29 mouse cellular contexts compared by ENCODE assay signal in genomic region chr5:3695191-3695590, GRCm38 (mm10). TPM values are rescaled to one million over a fixed set of nuclear protein-coding genes. Genes with fewer than 3 reads are reported as not detected.
DNase-seq lines count a peak whose midpoint lies in the region; TF ChIP-seq lines count a peak whose summit lies in the region.
"Had no signal": no experiment of that assay in that cellular context is flagged by ENCODE, and none has a peak within 500 bp of the region (broad histone marks: within the 10 kb centered on the region; RNA-seq: fewer than 3 reads in every experiment).

No protein-coding gene starts in this region.

- H3K27me3 ChIP-seq in spleen, adult 2 months (ENCODE audit: control insufficient read depth, insufficient read depth, low read length): no peaks in the 10 kb centered on the region
- H3K27me3 ChIP-seq: embryonic facial prominence, embryonic 13.5 days; embryonic facial prominence, embryonic 15.5 days; forebrain, embryonic 12.5 days; Patski had no signal

- no peak for TF ChIP-seq POLR2A in spleen, adult 2 months (IDR thresholded peaks at IDR 0.05; ENCODE audit: low read depth, low read length)
- no peak for TF ChIP-seq POLR2A in bone marrow, adult 2 months (IDR thresholded peaks at IDR 0.05; ENCODE audit: borderline replicate concordance, control insufficient read depth, low read depth, low read length)

- DNase-seq in spleen, adult 2 months (ENCODE audit: low read depth in 1 of 2, low spot score in 2 of 2): no peak
- no peak for DNase-seq in spleen, adult 12 weeks (ENCODE audit: low spot score)
- no peak for DNase-seq in left cerebral cortex, postnatal 10 days (ENCODE audit: extremely low spot score in 1 of 2, low spot score in 2 of 2)
- no peak for DNase-seq in heart, postnatal 14 days
- DNase-seq: adrenal gland, adult 8-10 months; adrenal gland, postnatal 14 days; adrenal gland, postnatal 36 days; cerebellum, adult 11 months; cerebellum, adult 18-20 months; cerebellum, adult 8-10 months; cerebellum, adult 9-11 months; cerebellum, postnatal 14 days; cerebellum, postnatal 36 days; embryo, embryonic 11 days had no signal

- H3K4me3 ChIP-seq in spleen, adult 2 months (ENCODE audit: extremely low read depth, insufficient read depth, insufficient read length): no peak overlapping the region
- H3K4me3 ChIP-seq in bone marrow, adult 2 months (replicated peaks; ENCODE audit: control insufficient read depth, low read depth, low read length): no peak overlapping the region
- H3K4me3 ChIP-seq: embryonic facial prominence, embryonic 13.5 days; embryonic facial prominence, embryonic 15.5 days; erythroblast, embryonic 14.5 days; forebrain, embryonic 10.5 days; forebrain, embryonic 12.5 days had no signal

- peak overlapping the region; percentile 33 for H3K27ac ChIP-seq in spleen, adult 2 months (ENCODE audit: insufficient read depth, low read length)
- H3K27ac ChIP-seq in bone marrow, adult 2 months (ENCODE audit: control insufficient read depth, insufficient read depth, low read depth, low read length, poor library complexity): peak overlapping the region; percentile 51; the same call in 1 of the 2 replicates
- H3K27ac ChIP-seq: embryonic facial prominence, embryonic 13.5 days; embryonic facial prominence, embryonic 15.5 days; forebrain, embryonic 10.5 days; forebrain, embryonic 12.5 days had no signal

- H3K36me3 ChIP-seq in spleen, adult 2 months (ENCODE audit: control insufficient read depth, insufficient read depth, low read length): peaks cover 24% of the 10 kb centered on the region

- intact Hi-C loops in left cerebral cortex, postnatal 10 days (cut with DNase I): no loop called here
- intact Hi-C loops in heart, postnatal 14 days (cut with DNase I): no loop called here

- peaks cover 5% of the 10 kb centered on the region; the same call in 1 of the 2 replicates for H3K4me1 ChIP-seq in spleen, adult 2 months (ENCODE audit: control insufficient read depth, insufficient read depth, insufficient read length)
- H3K4me1 ChIP-seq in bone marrow, adult 2 months (ENCODE audit: control insufficient read depth, insufficient read depth, low read length): no peaks in the 10 kb centered on the region; the same call in 1 of the 2 replicates
- H3K4me1 ChIP-seq: embryonic facial prominence, embryonic 13.5 days; embryonic facial prominence, embryonic 15.5 days; forebrain, embryonic 10.5 days; forebrain, embryonic 12.5 days had no signal

- 65% methylated on average over 4 of the region's 4 CpGs for WGBS in spleen, adult 2 months
- 71% methylated on average over 4 of the region's 4 CpGs for WGBS in bone marrow, adult 2 months

- no peak for TF ChIP-seq CTCF in spleen, adult 2 months (IDR thresholded peaks at IDR 0.05; ENCODE audit: extremely low read depth, insufficient read depth, insufficient read length, insufficient replicate concordance)
- TF ChIP-seq CTCF in bone marrow, adult 2 months (IDR thresholded peaks at IDR 0.05; ENCODE audit: control insufficient read depth, insufficient read depth, low read length): no peak

RNA-seq across cellular contexts. Expression of gene Gatad1, which starts 38.2 kb away (rescaled TPM):
- 15.8 and 21.6 TPM in 2 replicates for polyA plus RNA-seq in spleen, adult 2 months (2012; rRNA removed)
- polyA plus RNA-seq in bone marrow, adult 2 months (2011; ENCODE audit: insufficient read depth, insufficient read length, low replicate concordance, missing spikeins): 46.5 and 62.7 TPM in 2 replicates
- 100 to 1,000 TPM; 128 to 129 TPM for total RNA-seq in left cerebral cortex, postnatal 10 days (2021)
- 10 to 100 TPM; 80.3 to 85.6 TPM for total RNA-seq in heart, postnatal 14 days (2021)

RNA-seq across cellular contexts. Expression of gene Tmbim7, which starts 44.2 kb away (rescaled TPM):
- not detected in 2 replicates for polyA plus RNA-seq in spleen, adult 2 months (2012; rRNA removed)
- not detected in 2 replicates for polyA plus RNA-seq in bone marrow, adult 2 months (2011; ENCODE audit: insufficient read depth, insufficient read length, low replicate concordance, missing spikeins)
- not detected for total RNA-seq in left cerebral cortex, postnatal 10 days (2021)
- not detected for total RNA-seq in heart, postnatal 14 days (2021)
- total RNA-seq: adrenal gland, adult 18-20 months; adrenal gland, adult 8-10 months; adrenal gland, postnatal 14 days; adrenal gland, postnatal 36 days; common myeloid progenitor, adult 5-6 weeks; G1E had no signal
- polyA plus RNA-seq: brain, embryonic 14.5 days; C2C12; embryonic facial prominence, embryonic 11.5 days; embryonic facial prominence, embryonic 13.5 days; embryonic facial prominence, embryonic 15.5 days; erythroblast, embryonic 14.5 days; forebrain, embryonic 10.5 days; forebrain, embryonic 12.5 days; forebrain, embryonic 14.5 days; forebrain, embryonic 16.5 days; G1E; Patski had no signal
